Mouse (Mus musculus) hindbrain, postnatal 0 days (tissue): Measurements from ENCODE around the gene Lcmt1. TPM values are rescaled to one million over a fixed set of nuclear protein-coding genes. Genes with fewer than 3 reads are reported as not detected.
A peak's percentile ranks its signal among the peaks of the same experiment; 100 is the strongest.

Experiments used
- ATAC-seq: fragments of 200-750 bp; cut with Nextera tagmentation; 2 replicates; pipeline ENCODE4 v1.8.0; 2017; ENCODE audit warnings: mild to moderate bottlenecking, moderate TSS enrichment, moderate library complexity
- DNase-seq: peaks from one replicate; pipeline ENCODE4 v3.0.0-alpha.2; 2015; ENCODE audit warnings: low spot score
- H3K27ac ChIP-seq: fragments of 300-500 bp; sonication (generic); 2 replicates; pipeline ENCODE4 v1.5.1; 2014; ENCODE audit warnings: mild to moderate bottlenecking
- H3K27me3 ChIP-seq: fragments of 300-500 bp; sonication (generic); 2 replicates; pipeline ENCODE4 v1.6.1; 2014; ENCODE audit warnings: low read length, mixed read lengths; ENCODE audit not compliant: insufficient read depth
- H3K36me3 ChIP-seq: fragments of 300-500 bp; sonication (generic); 2 replicates; pipeline ENCODE4 v1.6.1; 2014; ENCODE audit warnings: low read length, mixed read lengths; ENCODE audit not compliant: insufficient read depth
- H3K4me1 ChIP-seq: fragments of 300-500 bp; sonication (generic); 2 replicates; pipeline ENCODE4 v1.6.1; 2014; ENCODE audit warnings: antibody characterized with exemption, low read length, mixed read lengths; ENCODE audit not compliant: insufficient read depth
- H3K4me2 ChIP-seq: fragments of 300-500 bp; sonication (generic); 2 replicates; pipeline ENCODE4 v1.6.1; 2014; ENCODE audit warnings: low read depth, mild to moderate bottlenecking, low read length, moderate library complexity, mixed read lengths
- H3K4me3 ChIP-seq: fragments of 300-500 bp; sonication (generic); 2 replicates; pipeline ENCODE4 v1.5.1; 2014; ENCODE audit warnings: low read length
- H3K9ac ChIP-seq: fragments of 300-500 bp; sonication (generic); replicated peaks from 2 replicates; pipeline ENCODE4 v1.6.1; 2014; ENCODE audit warnings: mild to moderate bottlenecking, low read length, moderate library complexity, mixed read lengths
- H3K9me3 ChIP-seq: fragments of 300-500 bp; sonication (generic); 2 replicates; pipeline ENCODE4 v1.6.1; 2016; ENCODE audit warnings: low read length, mixed read lengths
- CTCF ChIP-seq: IDR thresholded peaks from 2 replicates; pipeline ENCODE4 v1.5.1; 2016; ENCODE audit warnings: antibody characterized with exemption, control low read depth, low read depth
- WGBS: fragments of 180-500 bp; shearing (Covaris S2); extraction: QIAGEN DNeasy Blood & Tissue Kit; methylation state at CpG from one replicate; pipeline ENCODE4 v1.1.7; 2014; 5-methylcytosine and 5-hydroxymethylcytosine counted together
- polyA plus RNA-seq: library from polyadenylated mRNA; unstranded; fragments of >200 nt; fragmentation: Nextera tagmentation; extraction: Ambion mirVana; gene quantifications from 2 replicates; pipeline ENCODE4 v1.2.1, GENCODE M21; 2015
- total RNA-seq: library from RNA; depleted of rRNA; stranded (reverse); fragments of >200 nt; gene quantifications from 2 replicates; pipeline ENCODE4 v1.2.3, GENCODE M21; 2014

The Lcmt1 gene
- total and polyA plus RNA-seq, 2 experiments from 2014 or later = 64.5 to 102 TPM

DNA sequence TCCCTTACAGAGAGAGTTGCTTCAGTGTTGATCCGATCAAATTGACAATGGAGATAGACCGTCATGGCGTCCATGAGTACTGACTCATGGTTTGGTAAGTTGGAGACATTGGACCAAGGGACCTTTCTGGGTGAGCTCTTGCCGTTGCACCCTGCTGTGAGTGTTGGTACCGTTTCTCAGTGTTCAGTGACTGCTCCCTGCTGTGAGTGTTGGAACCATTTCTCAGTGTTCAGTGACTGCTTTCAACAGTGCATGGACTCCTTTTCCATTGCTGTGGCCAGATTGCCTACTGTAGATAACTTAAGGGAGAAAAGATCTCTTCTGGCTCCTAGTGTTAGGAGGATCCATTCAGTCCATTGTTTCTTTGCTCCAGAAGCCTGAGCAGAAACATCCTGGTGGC, 27.3 kb downstream of the Lcmt1 start:
- ATAC-seq = no peak
- Histone ChIP-seq H3K4me1 (no peaks in the 10 kb centered on the region), H3K9ac (no peak overlapping the region), H3K27me3 (no peaks in the 10 kb centered on the region), H3K4me3 (no peak overlapping the region), H3K36me3 (peaks cover 6% of the 10 kb centered on the region; the same call in 1 of the 2 replicates), H3K4me2 (no peak overlapping the region), H3K27ac (no peak overlapping the region), H3K9me3 (no peaks in the 10 kb centered on the region)
- no peak for TF ChIP-seq CTCF
- WGBS = 84% methylated on average over 5 of the region's 5 CpGs
- DNase-seq = no peak

DNA sequence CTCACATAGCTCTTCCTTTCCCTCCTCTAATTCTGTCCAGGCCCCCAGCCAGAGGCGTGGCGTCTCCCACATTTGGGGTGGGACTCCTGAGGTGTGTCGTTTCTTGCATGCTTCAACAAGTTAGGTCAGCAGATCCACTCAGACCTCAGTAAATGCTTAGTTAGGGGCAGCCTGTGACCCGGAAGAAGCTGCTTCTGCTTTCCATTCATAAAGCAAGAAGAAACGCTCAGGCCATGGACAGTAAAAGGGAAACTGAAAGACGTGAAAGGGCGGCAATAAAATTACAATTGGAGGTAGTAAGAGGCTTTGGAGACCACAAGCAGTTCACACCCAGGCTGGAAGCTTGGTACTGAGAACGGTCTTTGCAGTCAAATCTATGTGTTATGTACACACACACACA, 27.8 kb downstream of the Lcmt1 start:
- Histone ChIP-seq H3K27me3 (no peaks in the 10 kb centered on the region), H3K4me3 (no peak overlapping the region), H3K4me1 (no peaks in the 10 kb centered on the region), H3K36me3 (peaks cover 10% of the 10 kb centered on the region; the same call in 1 of the 2 replicates), H3K9ac (no peak overlapping the region), H3K27ac (no peak overlapping the region), H3K9me3 (no peaks in the 10 kb centered on the region), H3K4me2 (no peak overlapping the region)
- 84% methylated on average over 8 of the region's 8 CpGs for WGBS
- ATAC-seq (no peak), DNase-seq (no peak)
- no peak for TF ChIP-seq CTCF

DNA sequence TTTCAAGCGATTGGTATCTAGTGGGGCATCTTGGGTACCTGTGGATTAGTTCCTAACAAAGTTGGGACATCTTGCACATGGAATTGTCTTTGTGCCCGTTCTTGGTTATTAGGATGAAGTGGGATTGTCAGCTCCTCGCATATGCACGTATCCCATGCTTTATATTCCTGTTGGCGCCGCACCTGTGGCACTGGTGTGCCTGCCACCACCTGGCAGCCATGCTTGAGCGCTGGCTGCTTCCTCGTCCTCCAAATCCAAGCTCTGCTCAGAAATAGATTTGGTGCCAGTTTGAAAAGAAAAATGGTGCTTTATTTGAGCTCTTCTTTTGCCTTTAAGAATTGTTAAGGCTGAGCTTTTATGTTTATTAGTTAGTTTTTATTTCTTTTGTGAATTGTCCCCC, 28.3 kb downstream of the Lcmt1 start:
- no peaks in the 10 kb centered on the region for H3K4me1 ChIP-seq
- TF ChIP-seq CTCF = no peak
- H3K36me3 ChIP-seq = peaks cover 16% of the 10 kb centered on the region; the same call in 1 of the 2 replicates
- no peak overlapping the region for H3K4me3 ChIP-seq
- DNase-seq (no peak), ATAC-seq (no peak)
- WGBS = 86% methylated on average over 8 of the region's 8 CpGs
- H3K27me3 ChIP-seq = no peaks in the 10 kb centered on the region
- no peak overlapping the region for H3K27ac ChIP-seq
- no peak overlapping the region for H3K9ac ChIP-seq
- H3K4me2 ChIP-seq = no peak overlapping the region
- H3K9me3 ChIP-seq = no peaks in the 10 kb centered on the region

DNA sequence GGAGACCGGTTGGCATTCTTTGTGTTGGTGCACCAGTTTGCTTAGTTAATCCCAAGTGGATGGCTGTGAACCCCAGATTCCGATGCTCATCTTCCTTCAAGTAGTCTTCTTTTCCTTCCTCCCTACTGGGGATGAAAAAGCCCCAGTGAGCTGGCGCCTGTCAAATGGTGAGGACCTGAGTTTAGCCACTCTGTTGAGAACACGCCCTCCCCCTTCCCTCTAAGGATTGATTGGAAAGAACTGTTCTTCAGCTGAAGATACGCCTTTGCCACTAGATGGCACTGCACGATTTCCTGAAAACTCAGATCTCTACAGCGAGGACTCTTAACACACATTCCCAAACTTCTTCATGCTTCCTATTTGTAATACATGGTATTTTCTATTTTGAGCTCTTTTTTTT, 29.2 kb downstream of the Lcmt1 start:
- ATAC-seq = peak; percentile 83
- TF ChIP-seq CTCF = peak; percentile 86

DNA sequence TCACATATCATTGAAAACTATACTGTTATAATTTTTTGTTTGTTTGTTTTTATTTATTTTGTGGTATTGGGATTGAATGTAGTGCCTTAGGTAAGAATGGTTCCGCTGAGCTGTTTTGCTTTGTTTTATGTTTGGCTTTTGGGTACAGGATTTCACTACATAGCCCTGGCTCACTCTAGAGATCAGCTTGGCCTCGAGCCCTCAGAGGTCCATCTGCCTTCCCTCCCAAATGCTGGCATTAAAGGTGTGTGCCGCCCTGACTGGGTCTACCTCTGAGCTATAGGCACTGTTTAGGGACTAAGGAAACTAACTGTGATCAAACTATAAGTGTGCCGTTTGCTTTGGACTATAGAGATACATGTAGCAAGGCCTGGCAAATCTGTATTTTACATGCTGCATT, 29.7 kb downstream of the Lcmt1 start:
- Histone ChIP-seq H3K27ac (no peak overlapping the region), H3K36me3 (peaks cover 26% of the 10 kb centered on the region; the same call in 1 of the 2 replicates), H3K9ac (no peak overlapping the region), H3K4me3 (no peak overlapping the region), H3K27me3 (no peaks in the 10 kb centered on the region), H3K9me3 (no peaks in the 10 kb centered on the region), H3K4me2 (no peak overlapping the region), H3K4me1 (no peaks in the 10 kb centered on the region)
- no peak for ATAC-seq
- TF ChIP-seq CTCF = no peak
- DNase-seq = no peak
- WGBS = 82% methylated on average over 4 of the region's 4 CpGs

More for the DNA sequence above, 29.2 kb downstream of the Lcmt1 start:
- Histone ChIP-seq H3K4me1 (no peaks in the 10 kb centered on the region), H3K4me2 (no peak overlapping the region), H3K4me3 (no peak overlapping the region), H3K9ac (no peak overlapping the region), H3K9me3 (no peaks in the 10 kb centered on the region), H3K27ac (no peak overlapping the region), H3K36me3 (peaks cover 21% of the 10 kb centered on the region; the same call in 1 of the 2 replicates), H3K27me3 (no peaks in the 10 kb centered on the region)
- WGBS = 25% methylated on average over 7 of the region's 7 CpGs
- peak; percentile 89 for DNase-seq

DNA sequence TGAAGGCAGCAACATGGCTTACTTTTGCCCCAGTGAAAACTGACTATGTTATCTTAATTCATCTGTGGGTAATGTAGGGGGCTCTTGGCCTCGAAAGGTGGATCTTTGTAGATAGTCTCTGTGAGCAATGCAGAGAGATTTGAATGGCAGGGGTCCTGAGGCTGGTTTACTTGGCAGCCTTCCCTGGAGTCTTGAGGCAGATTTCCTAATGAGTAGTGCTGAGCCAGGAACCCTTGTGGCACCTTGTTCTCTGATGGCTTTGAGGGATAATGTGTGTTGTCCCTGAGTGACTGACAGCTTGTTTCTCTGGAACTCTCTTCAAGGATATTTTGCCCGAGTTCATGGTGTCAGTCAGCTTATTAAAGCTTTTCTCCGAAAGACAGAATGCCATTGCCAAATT, 31.5 kb downstream of the Lcmt1 start:
- H3K36me3 ChIP-seq = peaks cover 39% of the 10 kb centered on the region; the same call in 1 of the 2 replicates
- no peaks in the 10 kb centered on the region for H3K27me3 ChIP-seq
- 59% methylated on average over 3 of the region's 3 CpGs for WGBS
- no peak overlapping the region for H3K4me2 ChIP-seq
- ATAC-seq (no peak), DNase-seq (peak; percentile 9)
- no peaks in the 10 kb centered on the region for H3K9me3 ChIP-seq
- H3K27ac ChIP-seq = no peak overlapping the region
- TF ChIP-seq CTCF = no peak
- H3K4me3 ChIP-seq = no peak overlapping the region
- H3K4me1 ChIP-seq = no peaks in the 10 kb centered on the region
- no peak overlapping the region for H3K9ac ChIP-seq

DNA sequence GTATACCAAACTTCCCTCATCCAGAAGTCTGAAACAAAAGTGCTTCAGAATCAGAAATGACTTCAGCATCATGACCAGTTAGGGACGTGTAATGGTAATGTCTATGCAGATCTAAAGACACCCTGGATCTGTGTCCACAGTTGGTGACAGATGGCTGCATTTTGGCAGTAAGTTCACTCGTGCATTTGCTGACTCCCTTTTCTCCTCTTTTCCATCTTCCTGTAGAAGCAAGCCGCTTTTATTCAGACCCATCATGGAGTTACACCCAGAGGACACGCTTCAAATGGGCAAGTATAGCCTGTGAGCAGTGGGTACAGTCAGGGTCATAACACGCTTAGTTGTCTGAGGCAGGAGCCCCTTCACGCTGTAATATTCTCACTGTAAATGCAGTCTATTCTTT, 34.6 kb downstream of the Lcmt1 start:
- H3K36me3 ChIP-seq = peaks cover 50% of the 10 kb centered on the region; the same call in 1 of the 2 replicates
- no peak for DNase-seq
- WGBS = 85% methylated on average over 6 of the region's 6 CpGs

More for the DNA sequence above, 34.6 kb downstream of the Lcmt1 start:
- H3K4me3 ChIP-seq = no peak overlapping the region
- H3K9me3 ChIP-seq = no peaks in the 10 kb centered on the region
- no peak for ATAC-seq
- no peak overlapping the region for H3K4me2 ChIP-seq
- H3K27me3 ChIP-seq = no peaks in the 10 kb centered on the region
- no peak overlapping the region for H3K27ac ChIP-seq
- H3K9ac ChIP-seq = no peak overlapping the region
- no peak for TF ChIP-seq CTCF
- no peaks in the 10 kb centered on the region for H3K4me1 ChIP-seq
